Mouse (Mus musculus) left cerebral cortex, adult 8-10 months (tissue): ENCODE data around the gene Nell2. TPM values are rescaled to one million over a fixed set of nuclear protein-coding genes. Genes with fewer than 3 reads are reported as not detected.
"Not testable (repeated sequence)": the region's sequence is repeated elsewhere in the genome, so short reads cannot be mapped to it uniquely, and the experiment has no call there.

Source experiments
- DNase-seq, 2 experiments: peaks; one replicate each; pipeline ENCODE4 v3.0.0; 2022; ENCODE audit warnings: low spot score in 2 of 2
- total RNA-seq, 4 experiments: library from RNA; stranded (reverse); gene quantifications; 2 replicates each; pipeline ENCODE4 v1.2.4; 2022

Nell2 gene
- total RNA-seq, 4 experiments from 2014 or later: 430 to 462 (median 446) TPM

- no peak for DNase-seq
Observed at GRCm38 (mm10) chr15:95245516-95245915, 282.8 kb downstream of the Nell2 start.

GRCm38 (mm10) chr15:95243876-95244275 is 284.5 kb downstream of the Nell2 start:
- no peak for DNase-seq

- no peak for DNase-seq
Observed at GRCm38 (mm10) chr15:95241161-95241560, 287.2 kb downstream of the Nell2 start.

- DNase-seq: not testable (repeated sequence)
Observed at GRCm38 (mm10) chr15:95237021-95237420, 291.3 kb downstream of the Nell2 start.

GRCm38 (mm10) chr15:95236509-95236908 is 291.9 kb downstream of the Nell2 start:
- DNase-seq: no peak

- no peak for DNase-seq
Observed at GRCm38 (mm10) chr15:95231171-95231570, 297.2 kb downstream of the Nell2 start.

GRCm38 (mm10) chr15:95216640-95217365 is 311.6 kb downstream of the Nell2 start:
- no peak for DNase-seq

GRCm38 (mm10) chr15:95210551-95210950 is 317.8 kb downstream of the Nell2 start:
- no peak for DNase-seq

GRCm38 (mm10) chr15:95209186-95209585 is 319.2 kb downstream of the Nell2 start:
- no peak for DNase-seq

GRCm38 (mm10) chr15:95193661-95194280 is 334.6 kb downstream of the Nell2 start:
- DNase-seq: peak in 1 of 2 experiments; percentile 72

- no peak for DNase-seq
Observed at GRCm38 (mm10) chr15:95192951-95193350, 335.4 kb downstream of the Nell2 start.

GRCm38 (mm10) chr15:95186226-95186625 is 342.1 kb downstream of the Nell2 start:
- DNase-seq: peak in 1 of 2 experiments; percentile 54

- DNase-seq: no peak
Observed at GRCm38 (mm10) chr15:95185419-95185818, 342.9 kb downstream of the Nell2 start.

- no peak for DNase-seq
Observed at GRCm38 (mm10) chr15:95183450-95183849, 344.9 kb downstream of the Nell2 start.

GRCm38 (mm10) chr15:95156828-95157227 is 371.5 kb downstream of the Nell2 start:
- no peak for DNase-seq

- DNase-seq: no peak
Observed at GRCm38 (mm10) chr15:95145118-95145517, 383.2 kb downstream of the Nell2 start.

- DNase-seq: no peak
Observed at GRCm38 (mm10) chr15:95144131-95144530, 384.2 kb downstream of the Nell2 start.

GRCm38 (mm10) chr15:95138709-95139409 is 389.5 kb downstream of the Nell2 start:
- DNase-seq: no peak

GRCm38 (mm10) chr15:95137018-95137810 is 391.1 kb downstream of the Nell2 start:
- peak in 1 of 2 experiments; percentile 48 for DNase-seq

GRCm38 (mm10) chr15:95135926-95136609 is 392.3 kb downstream of the Nell2 start:
- no peak for DNase-seq

GRCm38 (mm10) chr15:95131401-95131800 is 397.0 kb downstream of the Nell2 start:
- DNase-seq: no peak
